Mouse (Mus musculus) cerebral cortex, adult 2 months (tissue): ENCODE data around the gene Gm7849.

Source experiments
- WGBS: fragments of 180-500 bp; shearing (Covaris S2); methylation state at CpG from one replicate; pipeline ENCODE4 v1.1.7; 2018; 5-methylcytosine and 5-hydroxymethylcytosine counted together

Gm7849 gene

GRCm38 (mm10) chr8:21456460-21456859, at the start of gene Gm7849:
TSS of gene Gm7849 (minus strand) at chr8:21456560.
- WGBS, result no CpG with 5 or more reads among the region's 1 CpGs

GRCm38 (mm10) chr8:21427111-21427510, 29.2 kb downstream of the Gm7849 start, which contains the start of gene Defa36:
TSS of gene Defa36 (plus strand) at chr8:21427411.
- WGBS, result no CpG with 5 or more reads among the region's 1 CpGs
